Mouse (Mus musculus): ENCODE measurements at regions not wholly inside any gene's neighbourhood (a gene's known extent, or its start where the extent isn't known, plus 50 kb on each side); places are given as distances from the start of the nearest gene placed in this dataset.

- TF ChIP-seq CTCF (IDR thresholded peaks at IDR 0.05; ENCODE audit: low read depth, low read length) (no peak), POLR2A (IDR thresholded peaks at IDR 0.05; ENCODE audit: extremely low read depth, insufficient read depth, low read length) (no peak)
Observed at GRCm38 (mm10) chr4:125880028-125880427, 144.3 kb upstream of the Csf3r start.
